Mouse (Mus musculus) small intestine, adult 2 months (tissue): ENCODE results near the gene Meiob.

Experiments
- CTCF ChIP-seq: fragments of 200-500 bp; IDR thresholded peaks from 2 replicates; pipeline ENCODE4 v1.5.1; 2012; ENCODE audit warnings: low read depth, mild to moderate bottlenecking, control low read depth, inconsistent platforms, low read length, moderate library complexity, mixed read lengths; ENCODE audit not compliant: insufficient replicate concordance, insufficient read length; ENCODE audit errors: extremely low read depth
- POLR2A ChIP-seq: fragments of 200-500 bp; IDR thresholded peaks from 2 replicates; pipeline ENCODE4 v1.6.1; 2012; ENCODE audit warnings: low read depth, mild to moderate bottlenecking, control low read depth, inconsistent platforms, low read length, moderate library complexity

- TF ChIP-seq POLR2A (no peak), CTCF (no peak)
Measured at GRCm38 (mm10) chr17:24857831-24858470, 53.9 kb downstream of the Meiob start.
